Mouse (Mus musculus) forebrain, embryonic 13.5 days (tissue): ENCODE measurements around the gene Eqtn. TPM values are rescaled to one million over a fixed set of nuclear protein-coding genes. Genes with fewer than 3 reads are reported as not detected.

Experiments
- ATAC-seq: fragments of 200-750 bp; cut with Nextera tagmentation; 2 replicates; pipeline ENCODE4 v1.8.0; 2017
- H3K27ac ChIP-seq: fragments of 300-500 bp; sonication (generic); 2 replicates; pipeline ENCODE4 v1.5.1; 2015; ENCODE audit warnings: inconsistent platforms, mild to moderate bottlenecking, moderate library complexity
- H3K27me3 ChIP-seq: fragments of 300-500 bp; sonication (generic); 2 replicates; pipeline ENCODE4 v1.6.1; 2015; ENCODE audit warnings: mild to moderate bottlenecking, inconsistent platforms
- H3K36me3 ChIP-seq: fragments of 300-500 bp; sonication (generic); 2 replicates; pipeline ENCODE4 v1.6.1; 2015; ENCODE audit warnings: mild to moderate bottlenecking, inconsistent platforms; ENCODE audit not compliant: poor library complexity, severe bottlenecking
- H3K4me1 ChIP-seq: fragments of 300-500 bp; sonication (generic); 2 replicates; pipeline ENCODE4 v1.6.1; 2015; ENCODE audit warnings: inconsistent platforms
- H3K4me2 ChIP-seq: fragments of 300-500 bp; sonication (generic); 2 replicates; pipeline ENCODE4 v1.6.1; 2015; ENCODE audit warnings: inconsistent platforms, mild to moderate bottlenecking, moderate library complexity
- H3K4me3 ChIP-seq: fragments of 300-500 bp; sonication (generic); 2 replicates; pipeline ENCODE4 v1.5.1; 2015; ENCODE audit warnings: mild to moderate bottlenecking, inconsistent platforms
- H3K9ac ChIP-seq: fragments of 300-500 bp; sonication (generic); 2 replicates; pipeline ENCODE4 v1.6.1; 2015; ENCODE audit warnings: mild to moderate bottlenecking, inconsistent platforms
- H3K9me3 ChIP-seq: fragments of 300-500 bp; sonication (generic); replicated peaks from 2 replicates; pipeline ENCODE4 v1.6.1; 2016; ENCODE audit warnings: inconsistent platforms
- WGBS: fragments of 180-500 bp; shearing (Covaris S2); methylation state at CpG from one replicate; pipeline ENCODE4 v1.1.7; 2015; 5-methylcytosine and 5-hydroxymethylcytosine counted together
- polyA plus RNA-seq: library from polyadenylated mRNA; unstranded; fragments of >200 nt; fragmentation: Nextera tagmentation; extraction: Ambion mirVana; gene quantifications from 2 replicates; pipeline ENCODE4 v1.2.1, GENCODE M21; 2015

Eqtn gene
- 0.23 TPM in 1 of 2 replicates, not detected in the other for polyA plus RNA-seq

GRCm38 (mm10) chr4:94928743-94929142, at the start of gene Eqtn:
TSS of gene Eqtn (minus strand) at chr4:94928843.
- Histone ChIP-seq H3K27me3 (no peaks in the 10 kb centered on the region), H3K4me3 (no peak within 1 kb of the TSS), H3K4me2 (no peak within 1 kb of the TSS), H3K4me1 (no peaks in the 10 kb centered on the region), H3K27ac (no peak within 1 kb of the TSS), H3K9me3 (no peaks in the 10 kb centered on the region), H3K9ac (no peak within 1 kb of the TSS), H3K36me3 (no peaks in the 10 kb centered on the region)
- no peak for ATAC-seq

GRCm38 (mm10) chr4:94973321-94973720, 44.7 kb upstream of the Eqtn start:
- no peak for ATAC-seq
- WGBS = 89% methylated on average over 2 of the region's 2 CpGs

GRCm38 (mm10) chr4:94952773-94953172, 24.1 kb upstream of the Eqtn start:
- no peak overlapping the region for H3K4me3 ChIP-seq
- H3K4me2 ChIP-seq = no peak overlapping the region
- WGBS = 94% methylated on average over 3 of the region's 3 CpGs
- no peaks in the 10 kb centered on the region for H3K4me1 ChIP-seq
- H3K9ac ChIP-seq = no peak overlapping the region
- H3K9me3 ChIP-seq = no peaks in the 10 kb centered on the region
- H3K27ac ChIP-seq = no peak overlapping the region
- peaks cover 68% of the 10 kb centered on the region for H3K36me3 ChIP-seq
- ATAC-seq = no peak
- H3K27me3 ChIP-seq = no peaks in the 10 kb centered on the region

More at GRCm38 (mm10) chr4:94973321-94973720, 44.7 kb upstream of the Eqtn start:
- Histone ChIP-seq H3K27me3 (no peaks in the 10 kb centered on the region), H3K4me3 (no peak overlapping the region), H3K4me1 (peaks cover 15% of the 10 kb centered on the region), H3K9ac (no peak overlapping the region), H3K4me2 (no peak overlapping the region), H3K27ac (no peak overlapping the region), H3K36me3 (peaks cover 41% of the 10 kb centered on the region), H3K9me3 (no peaks in the 10 kb centered on the region)

GRCm38 (mm10) chr4:94941221-94941855, 12.7 kb upstream of the Eqtn start:
- H3K27ac ChIP-seq = no peak overlapping the region
- peaks cover 55% of the 10 kb centered on the region for H3K36me3 ChIP-seq
- H3K4me3 ChIP-seq = no peak overlapping the region
- H3K4me2 ChIP-seq = no peak overlapping the region
- no peaks in the 10 kb centered on the region for H3K27me3 ChIP-seq
- no peaks in the 10 kb centered on the region for H3K9me3 ChIP-seq
- no peak overlapping the region for H3K9ac ChIP-seq
- ATAC-seq = 0 out of 2 replicates have a peak, but pooled peaks have one; percentile 27
- 85% methylated on average over 11 of the region's 11 CpGs for WGBS
- H3K4me1 ChIP-seq = no peaks in the 10 kb centered on the region

GRCm38 (mm10) chr4:94901780-94902179, 26.9 kb downstream of the Eqtn start:
- WGBS = 81% methylated on average over 3 of the region's 3 CpGs
- no peaks in the 10 kb centered on the region for H3K4me1 ChIP-seq
- no peaks in the 10 kb centered on the region for H3K9me3 ChIP-seq
- ATAC-seq = no peak
- no peaks in the 10 kb centered on the region for H3K27me3 ChIP-seq
- H3K36me3 ChIP-seq = no peaks in the 10 kb centered on the region
- no peak overlapping the region for H3K4me3 ChIP-seq
- H3K9ac ChIP-seq = no peak overlapping the region
- no peak overlapping the region for H3K4me2 ChIP-seq
- no peak overlapping the region for H3K27ac ChIP-seq

GRCm38 (mm10) chr4:94900744-94901143, 27.9 kb downstream of the Eqtn start:
- H3K4me3 ChIP-seq = no peak overlapping the region
- WGBS = 38% methylated on average over 2 of the region's 2 CpGs
- no peak for ATAC-seq

More at GRCm38 (mm10) chr4:94900744-94901143, 27.9 kb downstream of the Eqtn start:
- no peak overlapping the region for H3K4me2 ChIP-seq
- no peaks in the 10 kb centered on the region for H3K9me3 ChIP-seq
- no peaks in the 10 kb centered on the region for H3K27me3 ChIP-seq
- no peaks in the 10 kb centered on the region for H3K4me1 ChIP-seq
- H3K9ac ChIP-seq = no peak overlapping the region
- H3K27ac ChIP-seq = no peak overlapping the region
- H3K36me3 ChIP-seq = no peaks in the 10 kb centered on the region

Other genes starting within 250 kb of the Eqtn start
- gene Tek, start 189.6 kb downstream of the Eqtn start, polyA plus RNA-seq = 5.7 and 6.3 TPM in 2 replicates
- 31.9 and 32.7 TPM in 2 replicates for gene Mysm1, start 50.3 kb upstream of the Eqtn start, polyA plus RNA-seq
- gene Jun, start 123.4 kb upstream of the Eqtn start, polyA plus RNA-seq = 87.2 and 97.6 TPM in 2 replicates